Mouse (Mus musculus): Measurements from ENCODE around the gene Cd3eap. TPM values are rescaled to one million over a fixed set of nuclear protein-coding genes. Genes with fewer than 3 reads are reported as not detected.

The Cd3eap gene
- total RNA-seq (2022): 10 to 100 TPM; 18.3 to 20.2 (median 19.0) TPM

DNA sequence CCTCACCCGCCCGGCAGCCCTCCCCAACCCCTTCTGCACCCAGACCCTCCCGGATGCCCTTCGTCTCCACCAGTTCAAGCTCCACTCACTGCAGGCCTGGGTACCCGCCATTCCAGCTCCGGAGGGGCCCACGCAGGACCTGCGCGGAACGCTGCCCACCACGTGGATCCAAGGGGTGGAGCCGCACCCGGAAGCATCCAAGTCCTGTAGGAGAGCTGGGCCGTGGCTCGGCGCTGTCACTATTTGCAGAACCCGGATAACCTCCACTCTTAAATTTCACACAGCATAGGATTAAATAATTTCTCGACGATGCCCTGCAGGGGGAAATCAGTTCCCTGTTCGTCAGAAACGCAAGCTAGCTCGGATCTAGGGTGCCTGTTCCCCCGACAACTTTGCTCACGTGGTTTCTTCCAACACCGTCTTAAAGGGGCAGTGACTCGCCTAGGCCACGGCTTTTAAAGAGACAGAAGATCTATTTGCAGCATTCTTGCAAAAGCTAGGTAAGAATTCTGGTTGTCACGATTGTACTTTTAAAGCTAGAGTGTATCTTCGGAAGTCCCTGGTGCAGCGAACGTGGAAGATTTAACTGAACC lies at the start of gene Cd3eap, which contains the start of gene Ppp1r13l:
Cd3eap (minus strand) TSS at position 185 of the 593 bp plus-strand sequence.
Ppp1r13l (plus strand) TSS at position 451 of the 593 bp plus-strand sequence.
- peak; percentile 85 to 89 for DNase-seq (ENCODE audit: low spot score in 2 of 2)

GRCm38 (mm10) chr7:19405417-19405816 lies 46.1 kb upstream of the Cd3eap start:
- peak in 1 of 2 experiments; percentile 81 for DNase-seq (ENCODE audit: low spot score in 2 of 2)

DNA sequence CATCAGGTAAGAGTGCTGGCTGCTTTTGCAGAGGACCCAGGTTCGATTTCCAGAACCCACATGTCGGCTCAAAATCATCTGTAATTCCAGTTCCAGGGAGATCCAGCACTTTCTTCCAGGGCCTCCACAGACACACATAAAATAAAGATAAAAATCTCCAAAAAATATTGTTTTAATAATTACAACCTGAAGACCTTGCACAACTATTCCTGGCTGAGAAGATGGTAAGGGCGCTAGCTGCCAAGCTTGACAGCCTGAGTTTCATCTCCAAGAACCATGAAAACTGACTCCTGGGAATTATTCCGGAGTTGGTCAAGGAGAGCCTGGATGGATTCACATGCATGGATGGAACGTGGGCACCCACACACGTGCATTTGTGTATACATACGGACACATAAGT lies 45.2 kb upstream of the Cd3eap start, which contains the start of gene Ckm:
Ckm (plus strand) TSS at position 301 of the 400 bp plus-strand sequence.
- no peak for DNase-seq (ENCODE audit: low spot score in 2 of 2)

DNA sequence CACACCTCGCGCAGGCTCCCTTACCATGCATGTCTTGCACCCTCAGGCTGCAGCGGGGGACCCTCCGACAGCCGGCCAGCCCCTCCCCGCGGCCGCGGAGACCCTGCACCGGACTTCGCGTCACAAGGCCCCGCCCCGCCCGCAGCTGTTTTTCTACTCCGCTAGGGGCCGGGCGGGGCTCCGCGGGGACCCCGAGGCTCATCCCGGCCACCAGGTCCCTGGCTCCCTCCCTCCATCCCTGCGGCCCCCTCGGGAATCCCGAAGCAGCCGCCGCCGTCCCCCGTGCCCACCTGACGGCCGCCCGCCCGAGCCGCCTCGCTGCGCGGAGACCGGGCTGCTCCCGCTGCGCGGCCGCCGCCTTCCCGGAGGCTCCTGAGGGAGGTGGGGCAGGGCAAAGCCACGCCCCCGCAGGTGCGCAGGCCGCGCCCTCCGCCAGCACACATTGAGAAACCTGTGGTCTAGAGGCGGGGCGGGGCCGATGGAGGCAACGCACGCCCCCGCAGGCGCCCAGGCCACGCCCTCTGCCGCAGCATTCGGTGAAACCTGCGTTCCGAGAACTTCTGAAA lies 44.5 kb upstream of the Cd3eap start, which contains the start of gene Klc3:
Klc3 (minus strand) TSS at position 374 of the 566 bp plus-strand sequence.
- no peak for DNase-seq (ENCODE audit: low spot score in 2 of 2)

DNA sequence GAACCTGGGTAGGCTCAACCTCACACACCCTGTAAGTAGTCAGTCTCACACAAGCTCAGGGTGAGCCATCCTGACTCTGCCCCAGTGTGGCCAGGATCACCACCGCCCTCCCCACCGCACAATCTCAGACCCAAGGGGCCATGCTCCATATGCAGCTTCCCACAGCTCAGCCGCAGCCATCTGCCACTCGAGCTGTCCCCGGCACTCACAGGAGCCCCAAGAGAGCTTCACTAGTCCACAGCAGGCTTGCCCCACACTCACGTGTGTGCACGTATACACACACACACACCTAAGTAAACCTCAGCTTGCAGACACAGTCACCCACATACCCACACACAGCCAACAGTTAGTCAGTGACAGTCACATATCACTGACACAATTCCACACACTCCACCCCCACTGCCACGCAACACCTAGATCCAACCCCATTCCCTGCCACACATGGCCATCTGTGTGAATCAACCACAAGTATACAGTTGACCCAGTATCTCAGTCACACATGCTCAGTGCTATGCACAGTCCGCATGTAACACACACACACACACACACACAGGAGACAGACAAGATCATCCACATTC lies 43.3 kb upstream of the Cd3eap start:
- DNase-seq (ENCODE audit: low spot score in 2 of 2): no peak

DNA sequence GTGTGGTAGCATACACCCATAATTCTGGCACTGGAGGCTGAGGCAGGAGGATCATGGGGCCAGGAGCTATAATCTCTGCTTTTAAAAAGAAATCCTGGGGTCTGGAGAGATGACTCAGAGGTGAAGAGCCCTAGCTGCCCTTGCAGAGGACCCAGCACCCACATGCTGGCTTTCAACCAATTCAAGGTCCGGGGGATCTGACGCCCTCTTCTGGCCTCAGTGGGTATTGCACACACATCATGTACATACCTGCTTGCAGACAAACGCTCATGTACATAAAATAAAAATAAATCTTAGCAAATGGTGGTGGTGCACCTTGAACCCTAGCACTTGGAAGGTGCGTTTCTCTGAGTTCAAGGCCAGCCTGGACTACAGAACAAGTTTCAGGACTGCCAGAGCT lies 41.7 kb upstream of the Cd3eap start:
- no peak for DNase-seq (ENCODE audit: low spot score in 2 of 2)

GRCm38 (mm10) chr7:19399496-19400280 lies 40.4 kb upstream of the Cd3eap start:
- DNase-seq (ENCODE audit: low spot score in 2 of 2): no peak

GRCm38 (mm10) chr7:19394484-19394883 lies 35.2 kb upstream of the Cd3eap start:
- DNase-seq (ENCODE audit: low spot score in 2 of 2): no peak

GRCm38 (mm10) chr7:19388699-19389413 lies 29.6 kb upstream of the Cd3eap start:
- DNase-seq (ENCODE audit: low spot score in 2 of 2): no peak

DNA sequence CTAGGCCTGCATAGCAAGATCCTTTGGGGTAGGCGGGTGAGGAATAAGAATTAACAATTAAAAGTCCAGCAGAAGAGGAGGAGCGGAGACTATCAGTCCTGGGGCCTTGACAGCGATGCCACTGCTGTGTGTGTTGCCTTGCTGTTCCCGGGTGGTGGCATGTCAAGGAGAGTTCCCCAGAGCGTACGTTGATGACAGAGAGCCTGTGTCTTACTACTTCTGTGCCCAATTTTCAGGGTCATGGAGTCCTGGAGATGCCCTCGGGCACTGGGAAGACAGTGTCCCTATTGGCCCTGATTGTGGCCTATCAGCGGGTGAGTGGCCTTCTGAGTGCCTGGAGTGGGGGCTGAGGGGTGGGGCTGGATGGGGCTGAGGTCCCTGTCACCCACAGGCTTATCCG lies 24.4 kb upstream of the Cd3eap start:
- DNase-seq (ENCODE audit: low spot score in 2 of 2): no peak

DNA sequence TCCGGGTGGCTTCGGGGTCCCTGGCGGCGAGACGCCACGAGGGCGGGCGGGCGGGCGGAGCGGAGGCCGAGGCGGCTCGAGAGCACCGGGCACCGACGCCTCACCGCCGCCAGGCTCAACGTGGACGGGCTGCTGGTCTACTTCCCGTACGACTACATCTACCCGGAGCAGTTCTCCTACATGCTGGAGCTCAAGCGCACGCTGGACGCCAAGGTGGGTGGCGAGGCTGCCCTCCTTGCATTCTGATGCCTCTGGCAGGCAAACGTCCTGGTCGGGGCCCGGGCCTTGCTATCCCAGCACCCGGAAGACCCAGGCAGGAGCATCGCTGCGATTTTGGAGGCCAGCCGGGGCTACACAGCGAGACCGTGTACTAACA lies 22.9 kb upstream of the Cd3eap start:
- no peak for DNase-seq (ENCODE audit: low spot score in 2 of 2)

DNA sequence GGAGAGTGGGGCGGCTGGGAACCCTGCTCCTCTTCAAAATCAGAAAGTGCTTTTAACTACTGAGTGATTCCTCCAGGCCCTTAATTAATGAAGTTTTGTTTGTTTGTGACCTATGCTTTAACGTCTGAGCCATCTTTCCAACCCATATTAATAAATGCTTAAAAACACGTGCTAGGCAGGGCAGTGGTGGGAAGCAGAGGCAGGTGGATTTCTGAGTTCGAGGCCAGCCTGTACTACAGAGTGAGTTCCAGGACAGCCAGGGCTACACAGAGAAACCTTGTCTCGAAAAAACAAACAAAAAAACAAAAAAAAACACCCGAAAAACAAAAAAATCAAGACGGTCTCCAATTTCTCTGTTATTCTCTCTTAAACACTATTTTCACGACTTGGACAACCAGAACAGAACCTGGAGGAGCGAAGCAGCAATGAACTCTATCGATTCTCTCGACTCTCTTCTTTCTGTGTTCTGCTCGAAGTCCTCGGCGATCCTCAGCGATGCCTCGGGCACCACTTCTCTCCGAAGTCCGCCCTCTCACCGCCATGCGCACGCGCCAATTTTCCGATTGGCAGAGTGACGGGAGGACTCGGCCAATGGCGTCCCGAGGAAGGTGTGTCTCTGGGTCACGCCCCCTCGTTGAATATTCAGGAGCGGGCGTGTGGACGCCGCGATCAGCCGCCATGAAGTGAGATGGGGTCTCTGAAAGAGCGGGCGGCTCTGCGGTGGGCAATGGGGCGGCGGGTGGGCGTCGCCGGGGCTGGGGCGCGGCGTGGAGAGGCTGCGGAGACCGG lies 22.3 kb upstream of the Cd3eap start, which contains the start of gene Ercc2:
Ercc2 (plus strand) TSS at position 634 of the 789 bp plus-strand sequence.
- DNase-seq (ENCODE audit: low spot score in 2 of 2): peak; percentile 97

GRCm38 (mm10) chr7:19378049-19378448 lies 18.8 kb upstream of the Cd3eap start:
- no peak for DNase-seq (ENCODE audit: low spot score in 2 of 2)

DNA sequence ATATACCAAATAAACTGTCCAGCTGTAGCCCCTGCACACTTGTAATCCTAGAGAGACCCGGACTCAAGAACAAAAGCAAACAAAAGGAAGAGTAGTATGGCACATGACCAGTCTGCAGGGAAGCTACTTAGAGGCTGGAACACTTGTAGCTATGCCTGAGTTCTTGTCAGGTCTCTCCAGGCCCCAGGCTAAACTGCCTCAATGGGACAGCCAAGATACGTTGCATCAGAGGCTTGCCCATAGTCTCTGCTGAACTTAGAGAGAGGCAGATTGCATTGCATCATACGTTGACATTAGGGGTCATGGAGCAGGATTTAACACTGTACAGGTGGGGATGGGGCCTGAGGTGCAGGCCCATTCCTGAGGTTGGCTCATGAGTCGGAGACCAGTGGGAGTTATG lies 16.7 kb upstream of the Cd3eap start:
- DNase-seq (ENCODE audit: low spot score in 2 of 2): no peak

GRCm38 (mm10) chr7:19375368-19375767 lies 16.1 kb upstream of the Cd3eap start:
- DNase-seq (ENCODE audit: low spot score in 2 of 2): no peak

DNA sequence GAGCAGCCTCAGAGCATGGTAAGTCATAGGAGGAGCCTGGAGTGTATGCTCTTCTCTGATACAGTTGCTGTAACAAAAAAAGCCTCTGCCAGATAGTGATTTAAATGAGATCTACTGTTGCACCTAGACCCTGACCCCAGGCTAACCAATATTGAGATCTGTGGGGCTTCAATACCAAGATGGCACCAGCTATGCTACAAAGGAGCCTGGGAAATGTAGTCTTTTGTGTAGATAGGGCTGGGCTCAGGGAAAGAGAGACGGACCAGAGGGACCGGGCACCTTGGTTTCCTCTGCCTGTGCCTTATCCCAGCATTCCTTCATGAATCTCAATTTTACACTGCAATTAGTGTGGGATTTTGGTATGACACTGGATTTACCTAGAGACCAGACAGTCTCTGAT lies 14.1 kb upstream of the Cd3eap start:
- DNase-seq (ENCODE audit: low spot score in 2 of 2): no peak

- peak in 1 of 2 experiments; percentile 64 for DNase-seq (ENCODE audit: low spot score in 2 of 2)
Observed at GRCm38 (mm10) chr7:19369823-19370425, 10.6 kb upstream of the Cd3eap start.

GRCm38 (mm10) chr7:19368380-19368779 lies 9.1 kb upstream of the Cd3eap start:
- DNase-seq (ENCODE audit: low spot score in 2 of 2): no peak

DNA sequence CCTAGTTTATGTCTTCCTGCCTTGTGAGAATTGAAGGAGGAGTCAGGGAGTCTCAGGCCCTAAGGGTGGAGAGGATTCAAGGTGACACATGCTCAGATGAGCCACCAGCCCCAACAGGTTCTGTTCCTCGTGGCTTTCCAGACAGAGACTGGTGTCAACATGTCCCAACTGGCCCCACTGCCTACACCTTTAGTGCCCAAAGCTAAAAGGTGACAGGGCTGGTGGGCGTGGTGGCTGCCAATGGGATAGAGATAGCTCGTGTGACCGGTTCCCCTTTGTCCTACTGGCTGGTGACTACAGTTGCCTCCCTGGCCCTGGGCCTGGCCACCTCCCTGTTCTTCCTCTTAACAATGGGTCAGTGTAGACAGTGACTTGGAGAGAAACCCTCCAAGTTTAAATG lies 6.1 kb upstream of the Cd3eap start:
- no peak for DNase-seq (ENCODE audit: low spot score in 2 of 2)

GRCm38 (mm10) chr7:19363881-19364280 lies 4.6 kb upstream of the Cd3eap start:
- no peak for DNase-seq (ENCODE audit: low spot score in 2 of 2)

All from layer of hippocampus, adult 8-10 months (tissue).